Mouse (Mus musculus) spleen, adult 12 weeks (tissue): ENCODE measurements around the gene Wbp1l.

Experiments
- DNase-seq: peaks from one replicate; pipeline ENCODE4 v3.0.0; 2022; ENCODE audit warnings: low spot score

The Wbp1l gene

DNA sequence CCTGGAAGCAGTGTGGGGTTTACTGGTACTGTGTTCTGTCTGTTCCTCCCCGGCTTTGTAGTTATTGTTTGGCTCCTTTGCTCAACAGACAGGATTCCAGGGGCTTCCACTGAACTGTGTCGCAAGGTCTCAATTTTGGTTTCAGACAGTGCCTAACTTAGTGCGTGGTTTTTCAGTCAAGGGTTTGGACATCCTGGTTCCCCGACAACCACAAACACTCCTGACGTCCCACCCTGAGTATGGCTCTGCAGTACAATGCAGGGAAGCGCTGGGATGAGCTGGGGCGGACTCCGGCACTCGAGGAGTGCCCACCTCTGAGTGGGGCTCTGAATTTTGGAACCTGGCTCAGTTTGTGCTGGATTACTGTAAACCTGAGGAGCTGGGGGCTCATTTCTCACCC is 30.9 kb downstream of the Wbp1l start:
- DNase-seq, result no peak

DNA sequence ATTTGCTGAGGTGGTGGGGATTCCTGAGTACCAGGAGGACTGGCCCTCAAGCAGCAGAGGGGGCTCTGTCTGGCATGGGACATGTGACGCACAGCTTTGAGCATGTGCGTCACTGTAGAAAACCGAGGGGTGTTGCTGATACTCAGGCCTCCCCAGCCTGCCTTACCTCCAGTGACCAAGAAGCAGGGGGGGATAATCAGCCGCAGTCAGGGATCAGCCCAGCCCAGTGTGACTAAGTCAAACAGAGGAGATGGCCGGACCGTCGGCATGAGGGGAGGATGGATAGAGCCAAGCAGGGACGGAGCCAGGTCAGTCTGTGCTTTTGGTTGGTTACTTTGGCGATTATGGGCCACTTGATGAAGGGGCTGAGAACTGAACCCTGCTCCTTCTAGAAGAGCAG is 32.8 kb downstream of the Wbp1l start:
- DNase-seq, result no peak

DNA sequence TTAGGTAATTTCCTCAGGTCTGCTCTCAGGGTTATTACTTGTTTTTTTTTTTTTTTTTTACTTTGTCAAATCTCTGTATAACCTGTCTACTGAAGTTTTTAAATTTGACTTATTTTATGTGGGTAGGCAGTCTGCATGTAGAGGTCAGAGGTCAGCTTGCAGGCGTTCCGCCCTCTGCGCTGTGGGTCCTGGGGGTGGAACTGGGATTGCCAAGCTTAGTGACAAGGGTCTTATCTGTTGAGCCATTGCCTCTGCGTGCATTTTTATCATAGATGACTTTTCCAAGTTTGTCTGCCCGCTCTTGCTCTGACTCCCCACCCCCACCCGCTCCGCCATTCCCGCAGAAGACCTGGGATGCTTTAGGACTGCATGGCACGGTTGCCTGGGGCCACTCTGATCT is 36.9 kb downstream of the Wbp1l start:
- DNase-seq, result no peak

DNA sequence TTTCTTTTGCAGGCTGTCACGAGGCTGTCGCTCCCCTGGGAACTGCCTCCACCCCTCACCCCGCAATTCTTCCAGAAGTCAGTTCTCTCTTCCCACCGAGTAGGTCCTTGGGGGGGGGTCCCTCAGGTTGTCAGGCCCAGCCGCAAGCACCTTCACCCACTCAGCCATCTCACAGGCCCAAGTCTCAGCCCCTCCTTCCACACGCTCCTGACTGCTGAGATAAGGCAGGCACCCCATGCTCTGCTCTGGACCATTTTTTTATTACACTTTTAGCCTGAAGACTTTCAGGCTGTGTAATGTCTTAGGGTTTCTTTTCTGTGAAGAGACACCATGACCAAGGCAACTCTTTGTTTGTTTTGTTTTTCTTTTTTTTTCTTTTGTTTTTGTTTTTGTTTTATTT is 38.7 kb downstream of the Wbp1l start:
- DNase-seq, result no peak

DNA sequence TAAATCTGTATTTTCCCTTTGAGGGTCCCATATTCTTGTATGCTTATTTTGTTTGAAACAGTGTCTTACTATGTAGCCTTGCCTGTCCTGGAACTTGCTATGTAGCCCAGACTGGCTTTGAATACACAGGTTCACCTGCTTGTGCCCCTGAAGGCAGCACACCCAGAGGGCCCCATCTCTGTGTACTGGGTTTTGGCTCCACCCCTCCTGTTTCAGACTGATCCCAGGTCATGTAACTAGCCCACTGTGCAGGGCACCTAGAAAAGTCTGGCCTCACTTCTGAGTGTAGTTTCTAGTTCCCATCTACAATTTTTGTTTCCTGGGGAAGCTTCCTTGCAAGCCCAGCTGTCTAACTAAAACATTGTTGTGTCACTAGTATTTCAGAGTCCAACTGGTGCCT is 40.2 kb downstream of the Wbp1l start:
- no peak for DNase-seq

DNA sequence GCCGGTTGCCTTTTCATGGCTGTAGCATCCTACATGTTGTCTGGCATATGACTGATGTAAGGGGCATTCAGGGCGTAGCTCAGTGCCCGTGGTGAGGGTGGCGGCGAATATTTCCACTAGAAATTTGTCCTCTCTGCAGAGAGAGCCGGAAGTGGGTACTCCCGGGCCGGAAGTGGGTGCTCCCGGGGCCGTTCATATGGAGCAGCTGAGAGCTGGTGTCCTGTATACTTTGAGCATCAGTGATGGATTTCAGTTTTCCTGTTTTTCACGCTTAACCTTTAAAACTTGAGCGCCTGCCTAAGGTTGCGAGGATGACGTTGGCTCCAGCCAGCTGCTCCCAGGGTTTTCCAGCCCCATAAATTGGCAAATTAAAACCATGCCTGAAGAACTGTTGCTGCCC is 40.6 kb downstream of the Wbp1l start:
- no peak for DNase-seq

DNA sequence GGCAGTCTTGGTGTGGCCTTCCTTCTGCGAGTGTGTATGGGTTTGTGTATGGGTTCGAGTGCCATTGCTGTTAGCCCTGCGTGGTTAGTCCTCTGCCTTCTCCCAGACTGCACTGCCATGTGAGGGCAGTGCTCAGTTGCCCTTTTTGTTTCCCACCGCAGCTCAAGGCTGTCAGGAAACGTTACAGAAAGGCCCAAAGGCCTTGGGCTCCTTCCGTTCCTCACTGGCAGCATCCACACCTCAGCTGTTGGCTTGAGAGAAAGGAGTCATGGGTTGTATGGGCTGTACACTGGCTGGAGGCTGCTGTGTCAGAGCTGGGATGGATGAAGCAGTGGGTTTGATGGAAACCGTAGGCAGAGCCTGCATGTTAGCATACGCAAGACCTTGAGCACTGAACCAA is 41.9 kb downstream of the Wbp1l start:
- no peak for DNase-seq

DNA sequence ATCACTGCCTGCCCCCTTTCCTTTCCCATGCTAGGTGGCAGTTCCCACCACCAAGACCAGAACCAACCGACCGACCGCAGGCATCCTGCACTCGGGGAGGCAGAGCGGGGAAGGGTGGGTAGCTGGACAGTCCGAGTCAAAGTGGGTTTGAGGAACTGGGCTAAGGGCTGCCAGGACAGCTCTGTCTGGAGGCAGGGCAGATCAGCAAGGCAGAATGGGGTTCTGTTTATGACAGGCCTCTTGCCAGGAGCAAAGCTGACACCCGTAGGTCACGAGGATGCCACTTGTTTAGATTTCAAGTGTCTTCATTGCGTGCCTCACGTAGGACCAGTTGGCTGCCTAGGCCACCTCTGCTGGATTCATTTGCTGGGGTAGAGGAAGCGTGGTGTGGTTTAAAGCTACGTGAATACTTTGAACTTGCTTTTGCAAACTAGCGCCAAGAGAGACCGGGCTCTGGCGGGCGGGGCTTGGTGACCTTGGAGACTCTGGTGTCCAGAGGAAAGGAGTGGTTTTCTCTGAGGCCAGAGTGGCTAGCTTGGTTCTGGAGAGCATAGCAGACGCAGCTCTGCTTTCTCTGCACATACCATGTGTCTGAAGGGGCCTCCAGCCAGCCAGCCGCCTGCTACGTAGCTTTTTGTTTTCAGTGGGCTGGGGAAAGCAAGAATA is 42.7 kb downstream of the Wbp1l start:
- no peak for DNase-seq

DNA sequence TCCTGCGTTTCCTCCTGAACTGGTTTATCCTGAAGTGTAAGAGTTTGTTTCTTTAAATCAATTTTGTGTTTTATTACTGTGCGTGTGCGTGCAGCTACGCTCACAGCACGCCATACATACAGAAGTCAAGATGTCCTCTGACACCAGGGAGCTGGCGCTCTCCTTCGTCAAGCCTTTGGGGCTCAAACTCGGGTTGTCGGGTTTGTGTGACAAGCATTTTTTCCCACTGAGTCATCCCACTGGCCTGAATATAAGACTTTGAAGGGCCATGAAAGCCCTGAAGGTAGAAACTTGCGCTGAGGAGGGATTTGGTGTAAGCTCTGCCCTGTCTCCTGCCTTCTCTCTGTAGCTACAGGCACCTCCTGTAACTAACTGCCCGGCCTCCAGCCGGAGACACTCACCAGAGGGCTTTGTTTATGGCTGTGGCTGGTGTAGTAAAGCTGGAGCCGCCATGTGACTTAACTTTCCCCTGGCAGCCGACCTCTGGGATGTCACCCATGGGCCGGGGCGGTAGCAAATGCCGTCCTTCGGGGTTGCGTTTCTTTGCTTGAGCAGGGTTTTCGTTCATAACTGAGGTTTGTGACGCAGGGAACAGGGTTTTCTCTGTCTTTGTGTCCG is 43.4 kb downstream of the Wbp1l start:
- DNase-seq, result no peak

DNA sequence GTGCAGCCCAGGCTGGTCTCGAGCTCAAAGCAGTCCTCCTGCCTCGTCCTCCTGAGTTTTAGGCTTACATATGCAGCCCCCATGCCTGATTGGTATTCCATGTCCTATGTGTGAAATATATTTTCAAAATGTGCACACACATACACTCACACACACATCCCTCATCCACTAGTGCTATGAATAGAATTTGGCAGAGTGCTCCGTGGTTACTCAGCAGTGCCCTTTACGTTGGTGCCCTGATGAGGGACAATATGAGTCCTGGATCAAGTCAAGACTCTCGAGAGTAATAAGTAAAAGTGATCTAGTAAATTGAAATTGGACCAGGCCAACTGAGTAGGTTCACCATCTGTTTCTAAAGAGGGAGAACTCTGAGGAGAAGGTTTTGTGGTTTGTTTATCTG is 44.4 kb downstream of the Wbp1l start:
- no peak for DNase-seq

DNA sequence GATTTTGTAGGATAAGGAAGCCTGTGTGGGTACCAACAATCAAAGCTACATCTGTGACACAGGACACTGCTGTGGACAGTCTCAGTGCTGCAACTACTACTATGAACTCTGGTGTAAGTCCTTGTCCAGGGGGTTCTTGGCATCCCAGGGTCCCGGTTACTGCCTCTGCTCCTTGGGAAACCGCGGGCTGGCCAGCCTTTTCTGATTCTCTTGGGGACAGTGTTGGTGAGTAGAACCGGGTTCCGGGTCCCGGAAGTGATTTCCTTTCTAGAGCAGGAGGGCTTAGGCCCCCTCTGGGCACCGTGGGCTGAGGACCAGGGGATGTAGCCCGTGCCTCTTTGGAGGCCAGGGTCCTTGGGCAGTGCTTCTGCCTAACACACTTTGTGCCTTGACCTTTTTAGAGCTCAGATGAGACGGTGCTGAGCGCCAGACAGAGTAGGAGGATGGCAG is 45.5 kb downstream of the Wbp1l start:
- no peak for DNase-seq

DNA sequence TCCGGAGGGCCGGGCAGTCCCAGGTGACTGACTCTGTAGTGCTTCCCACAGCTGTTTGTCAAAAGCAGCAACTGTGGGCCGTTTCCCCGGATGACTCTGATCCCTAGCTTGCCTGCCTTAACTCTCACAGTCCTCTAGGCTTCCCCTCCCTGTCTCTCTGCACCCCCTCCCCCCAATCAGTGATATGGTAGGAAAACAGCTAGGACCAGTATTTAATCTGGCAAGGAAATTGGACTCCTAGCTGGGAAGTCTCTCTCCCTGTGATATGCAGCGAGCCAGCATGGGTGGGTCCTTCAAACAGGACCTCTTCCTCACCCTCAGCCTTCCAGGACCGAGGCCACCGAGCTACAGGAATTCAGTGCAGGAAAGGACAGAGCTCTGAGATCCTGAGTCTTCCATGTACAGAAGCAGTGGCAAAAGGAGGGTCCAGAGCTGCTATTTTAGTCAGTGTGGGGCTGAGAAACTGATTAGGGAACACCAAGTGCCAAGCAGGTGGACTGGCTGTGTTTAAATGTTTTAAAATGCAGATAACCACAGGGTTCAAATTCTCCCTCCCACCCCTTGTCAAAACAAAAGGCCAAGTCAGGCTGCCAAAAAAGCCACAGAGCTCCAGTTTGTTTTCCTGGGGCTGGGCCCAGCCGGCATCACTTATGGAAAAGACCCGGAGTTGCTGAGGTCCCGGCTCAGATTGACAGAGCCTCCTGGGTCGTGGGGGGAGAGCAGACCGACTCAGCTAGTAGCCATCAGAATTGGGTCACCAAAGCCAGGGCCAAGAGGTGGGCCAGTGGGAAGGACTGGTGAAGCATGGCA is 46.1 kb downstream of the Wbp1l start:
- no peak for DNase-seq

DNA sequence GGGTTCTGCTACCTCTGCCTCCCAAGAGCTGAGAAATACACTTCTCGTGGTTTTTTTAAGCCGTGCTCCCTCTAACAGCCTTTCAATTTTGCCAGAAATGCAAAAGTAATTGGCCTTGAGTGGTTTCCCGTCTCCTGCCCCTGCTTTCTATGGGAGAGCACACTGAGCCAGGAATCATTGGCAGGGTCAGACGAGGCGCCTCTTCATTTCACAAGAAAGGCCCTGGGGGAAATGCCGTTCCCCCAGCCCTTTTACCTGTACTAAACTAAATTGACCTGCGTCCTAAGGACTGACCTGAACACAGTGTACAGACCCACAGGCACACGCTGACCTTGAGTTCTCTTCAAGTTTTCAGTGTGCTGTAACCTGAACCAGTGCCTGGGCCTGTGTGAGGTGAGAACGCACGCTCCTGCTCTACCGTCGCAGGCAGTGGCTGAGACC is 47.2 kb downstream of the Wbp1l start:
- DNase-seq, result no peak

DNA sequence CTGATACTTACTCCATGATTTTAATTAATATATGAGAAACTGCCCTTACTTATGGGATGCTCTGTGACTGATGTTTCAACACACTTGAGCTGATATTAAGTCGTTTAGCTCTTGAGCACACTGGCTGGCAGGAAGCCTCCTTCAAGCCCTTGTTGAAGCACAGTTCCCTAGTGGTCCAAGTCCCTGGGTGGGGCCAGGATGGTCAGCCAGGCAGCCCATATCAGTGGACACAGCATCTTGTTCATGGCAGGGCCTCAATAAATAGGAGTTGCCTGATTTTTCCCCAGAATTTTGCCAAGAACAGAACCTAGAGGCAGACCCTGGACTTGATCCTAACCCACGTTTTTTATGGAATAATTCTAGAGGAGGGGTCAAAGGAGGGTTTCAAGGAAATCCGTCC is 48.4 kb downstream of the Wbp1l start:
- DNase-seq, result no peak

DNA sequence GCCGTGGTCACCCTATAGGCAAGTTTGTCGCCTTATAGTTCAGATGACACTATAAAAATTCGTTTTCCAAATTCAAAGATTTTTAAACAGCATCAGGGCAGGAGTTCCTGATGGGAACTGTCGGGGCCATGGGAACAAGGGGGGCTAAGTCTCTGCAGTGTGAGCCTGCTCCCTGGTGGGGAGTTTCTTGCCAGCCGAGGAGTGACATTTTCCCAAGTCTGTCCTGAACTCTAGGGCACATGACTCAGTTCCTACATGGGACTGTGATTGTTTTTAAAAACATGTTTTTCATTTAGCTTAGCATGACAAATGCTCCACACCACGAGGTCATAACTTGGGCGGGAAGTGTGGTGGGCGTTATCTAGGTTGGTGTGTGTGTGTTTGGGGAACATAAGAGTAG is 49.0 kb downstream of the Wbp1l start:
- DNase-seq, result no peak

DNA sequence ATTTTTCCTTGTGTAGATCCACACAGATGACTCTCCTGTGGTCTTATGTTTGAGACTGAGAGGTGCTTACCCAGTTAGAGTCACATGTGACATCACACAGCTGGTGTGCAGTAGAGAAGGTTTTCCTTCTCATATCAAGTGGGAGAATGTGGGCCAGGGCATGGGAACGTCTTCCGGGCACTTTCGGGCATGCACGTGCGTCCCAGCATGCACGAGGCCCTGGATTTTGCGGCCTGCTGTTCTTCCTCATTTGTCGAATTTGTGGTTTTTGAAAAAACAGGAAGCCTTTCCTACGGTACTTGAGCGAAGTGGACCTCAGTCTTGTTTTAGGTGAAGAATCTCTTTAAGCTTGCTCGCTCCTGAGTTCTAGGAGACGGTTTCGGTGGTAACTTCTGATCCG is 49.7 kb downstream of the Wbp1l start:
- DNase-seq, result no peak

DNA sequence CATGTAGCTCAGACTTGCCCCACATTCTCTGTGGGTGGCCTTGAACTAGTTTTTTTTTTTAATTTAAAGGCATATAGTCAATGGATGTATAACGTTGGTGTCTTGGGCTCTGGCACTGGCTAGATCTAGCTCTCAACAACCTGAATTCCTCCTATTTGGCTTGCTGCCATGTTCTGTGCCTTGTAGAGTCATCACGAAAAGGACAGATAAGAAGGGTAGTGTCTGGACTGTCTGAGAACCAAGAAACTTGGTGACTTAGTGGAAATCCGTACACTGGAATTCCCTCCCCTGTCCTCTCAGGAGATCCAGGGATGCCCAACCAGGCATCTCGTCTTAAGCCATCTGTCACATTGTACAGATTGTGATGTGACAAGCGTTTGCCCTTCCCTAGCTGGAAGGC is 54.3 kb downstream of the Wbp1l start:
- DNase-seq, result no peak

DNA sequence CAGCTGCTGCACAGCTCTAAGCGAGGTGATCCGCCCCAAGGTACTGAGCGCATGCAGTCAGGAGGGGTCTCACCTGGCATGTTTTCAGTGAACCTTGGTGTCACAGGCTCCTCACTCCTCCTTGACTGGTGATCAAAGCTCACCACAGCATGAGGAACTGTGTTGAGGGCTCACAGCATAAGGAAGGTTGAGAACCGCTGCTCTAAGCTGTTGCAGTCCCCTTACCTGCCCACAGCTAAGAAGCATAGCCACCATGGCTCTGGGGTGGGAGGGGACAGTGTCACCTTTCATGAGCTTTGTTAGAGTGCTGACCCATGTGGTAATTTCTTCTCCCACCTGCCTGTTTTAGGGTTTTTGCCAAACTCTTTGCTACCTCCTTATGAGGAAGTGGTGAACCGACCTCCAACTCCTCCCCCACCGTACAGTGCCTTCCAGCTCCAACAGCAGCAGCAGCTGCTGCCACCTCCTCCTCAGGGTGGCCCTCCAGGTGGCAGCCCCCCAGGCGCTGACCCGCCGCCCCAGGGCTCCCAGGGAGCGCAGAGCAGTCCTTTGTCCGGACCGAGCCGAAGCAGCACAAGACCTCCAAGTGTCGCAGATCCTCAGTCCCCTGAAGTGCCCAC is 54.8 kb downstream of the Wbp1l start:
- DNase-seq, result no peak

DNA sequence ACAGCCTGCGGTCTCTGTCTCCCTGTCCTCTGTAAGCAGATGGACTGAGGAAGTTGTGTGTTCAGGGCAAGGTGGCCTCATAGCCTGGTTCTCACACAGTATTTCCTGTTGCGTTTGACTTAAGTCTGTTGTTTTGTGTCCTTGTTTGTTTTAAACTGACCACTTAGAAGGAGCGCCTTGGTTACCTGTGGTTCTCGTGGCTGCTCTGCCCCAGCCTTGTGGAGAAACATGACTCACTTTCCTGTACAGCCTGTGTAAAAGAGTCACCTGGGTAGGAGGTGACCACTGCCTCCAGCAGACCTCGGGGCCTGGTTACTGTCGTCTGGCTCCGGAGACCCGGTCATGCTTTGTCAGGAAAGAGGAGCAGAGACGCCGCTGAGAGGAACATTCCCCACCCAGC is 56.7 kb downstream of the Wbp1l start:
- DNase-seq, result no peak

DNA sequence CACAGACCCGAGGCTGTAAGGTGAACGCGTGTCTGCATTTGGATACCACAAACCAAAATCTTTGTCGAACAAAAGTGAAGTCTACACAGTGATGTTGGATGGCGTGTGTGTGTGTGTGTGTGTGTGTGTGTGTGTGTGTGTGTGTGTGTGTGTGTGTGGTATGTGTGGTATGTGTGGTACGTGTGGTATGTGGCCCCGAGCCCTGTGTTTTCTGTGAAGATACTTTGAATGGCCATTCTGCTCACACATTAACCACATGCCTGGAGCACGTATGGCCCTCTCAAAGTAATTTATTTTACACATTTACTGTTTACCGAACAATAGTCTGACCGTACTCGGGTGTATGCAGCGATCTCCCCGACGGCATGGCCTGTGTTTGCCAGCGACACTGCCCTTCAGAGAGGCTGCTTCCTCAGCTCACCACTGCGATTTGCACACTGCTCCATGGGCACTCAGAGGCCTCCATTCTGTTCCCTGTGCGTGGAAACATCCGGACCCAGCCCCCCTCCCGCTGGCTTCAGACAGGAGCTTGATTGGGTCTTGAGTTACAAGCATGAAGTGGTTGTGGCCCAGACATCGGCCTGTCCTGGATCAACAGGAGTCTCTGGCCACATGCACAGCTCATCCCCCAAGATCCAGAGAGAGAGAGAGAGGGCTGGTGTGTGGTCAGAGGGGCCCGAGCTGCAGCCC is 57.4 kb downstream of the Wbp1l start:
- DNase-seq, result no peak

DNA sequence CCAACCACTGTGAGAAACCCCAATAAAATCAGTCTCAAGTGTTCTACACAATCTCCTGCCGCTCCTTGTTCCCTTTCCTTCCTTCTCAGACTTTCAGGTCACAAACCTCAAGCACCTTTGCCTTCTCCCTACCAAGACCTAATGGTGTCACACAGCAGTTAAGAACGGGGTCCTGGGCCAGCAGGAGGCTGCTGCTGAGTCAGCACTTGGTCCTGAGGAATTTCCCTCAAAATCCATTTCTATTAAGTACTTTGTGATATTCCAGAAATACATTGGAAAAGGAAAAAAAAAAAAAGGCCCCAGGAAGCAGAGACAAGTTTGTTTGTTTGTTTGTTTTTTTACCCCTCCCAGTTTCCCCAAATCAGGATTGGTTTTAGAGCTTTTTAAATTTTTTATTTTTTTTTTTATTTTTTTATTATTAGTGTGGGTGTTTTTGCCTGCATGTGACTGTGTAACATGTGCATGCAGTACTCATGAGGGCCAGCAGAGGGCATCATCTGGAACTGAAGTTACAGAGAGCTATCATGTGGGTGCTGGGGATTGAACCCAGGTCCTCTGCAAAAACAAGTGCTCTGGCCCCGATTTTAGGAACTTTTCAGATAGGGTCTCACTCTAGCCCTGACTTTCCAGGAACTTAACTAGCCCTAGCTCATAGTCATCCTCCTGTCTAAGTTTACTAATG is 58.6 kb downstream of the Wbp1l start:
- no peak for DNase-seq

DNA sequence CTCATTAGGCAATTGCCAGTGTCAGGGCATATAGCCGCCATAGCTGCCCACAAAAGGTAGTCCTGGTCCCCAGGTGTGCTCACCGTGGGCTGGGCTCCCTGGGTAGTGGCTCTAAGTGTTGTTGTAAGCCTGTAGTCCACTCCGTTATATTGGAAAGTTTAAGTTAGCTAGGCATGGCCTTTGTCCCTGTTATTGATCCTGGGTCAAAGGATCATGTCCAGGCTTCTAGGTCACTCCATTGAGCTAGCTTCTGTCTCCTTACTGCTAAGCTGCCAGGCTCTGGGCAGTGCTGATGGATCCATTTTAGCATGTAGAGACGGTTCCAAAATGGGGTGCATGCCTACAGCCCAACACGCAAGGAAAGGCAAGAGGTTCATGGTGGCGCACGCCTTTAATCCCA is 59.5 kb downstream of the Wbp1l start:
- no peak for DNase-seq
